Mouse (Mus musculus): ENCODE data around the gene Arhgef15. TPM values are rescaled to one million over a fixed set of nuclear protein-coding genes. Genes with fewer than 3 reads are reported as not detected.

Gene Arhgef15
- polyA plus RNA-seq, 1 experiment from 2014 or later = 6.8 TPM

DNA sequence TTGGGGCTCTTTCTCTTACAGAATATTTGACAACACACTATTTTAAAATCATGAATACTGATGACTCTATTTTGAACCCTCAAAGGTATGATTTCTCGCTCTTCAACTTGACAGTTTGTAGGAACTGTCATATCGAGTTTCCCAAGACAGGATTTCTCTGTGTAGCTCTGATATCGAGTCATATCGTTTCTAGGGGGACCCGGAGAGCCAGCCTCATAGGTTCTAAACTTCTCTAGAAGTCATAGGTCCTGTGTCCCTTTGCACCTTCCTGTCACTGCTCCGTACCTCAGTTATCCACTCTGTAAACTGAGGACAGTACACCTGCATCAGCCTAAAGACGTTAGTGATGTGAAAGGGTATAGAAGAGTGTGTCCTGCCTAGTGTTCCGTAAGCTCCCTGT, 57.5 kb downstream of the Arhgef15 start:
- H3K9ac ChIP-seq (ENCODE audit: low read length) = no peak overlapping the region
- ATAC-seq (ENCODE audit: insufficient read depth, low FRiP score, low TSS enrichment) (no peak), DNase-seq (ENCODE audit: low spot score) (no peak)
- peaks cover 5% of the 10 kb centered on the region for H3K4me1 ChIP-seq (ENCODE audit: control insufficient read depth, insufficient read depth, low read length)
- no peaks in the 10 kb centered on the region for H3K27me3 ChIP-seq (ENCODE audit: control insufficient read depth, insufficient read depth, low read length)
- H3K27ac ChIP-seq (ENCODE audit: low read depth, low read length) = no peak overlapping the region
- H3K4me3 ChIP-seq (ENCODE audit: low read depth, low read length) = no peak overlapping the region; the same call in 1 of the 2 replicates
- no peaks in the 10 kb centered on the region for H3K9me3 ChIP-seq (ENCODE audit: control insufficient read depth, low read length)
- 87% methylated on average over 8 of the region's 8 CpGs for WGBS
- H3K4me2 ChIP-seq (ENCODE audit: low read depth) = no peak overlapping the region
- peaks cover 10% of the 10 kb centered on the region for H3K36me3 ChIP-seq (ENCODE audit: control insufficient read depth, insufficient read depth, low read length)

DNA sequence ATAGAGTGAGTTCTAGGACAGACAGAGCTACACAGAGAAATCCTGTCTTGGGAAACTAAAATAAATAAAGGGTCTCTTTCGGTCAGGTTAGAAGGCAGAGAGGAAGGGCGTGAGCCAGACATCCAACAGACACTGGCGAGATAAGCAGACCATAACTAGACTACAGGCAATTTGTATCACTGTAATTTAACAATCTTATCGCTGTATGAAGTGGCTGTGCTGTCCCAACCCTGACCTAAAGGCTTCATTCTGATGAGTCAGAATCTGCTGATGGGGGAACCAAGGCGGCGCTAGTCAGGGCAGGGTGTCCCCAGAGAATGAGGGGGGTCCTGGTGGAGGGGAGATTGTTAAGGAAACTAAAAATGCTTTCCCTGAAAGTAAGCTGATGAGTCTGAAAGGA, 58.5 kb downstream of the Arhgef15 start:
- Histone ChIP-seq H3K9me3 (ENCODE audit: control insufficient read depth, low read length) (no peaks in the 10 kb centered on the region), H3K36me3 (ENCODE audit: control insufficient read depth, insufficient read depth, low read length) (peaks cover 6% of the 10 kb centered on the region), H3K4me2 (ENCODE audit: low read depth) (no peak overlapping the region), H3K27ac (ENCODE audit: low read depth, low read length) (no peak overlapping the region), H3K9ac (ENCODE audit: low read length) (no peak overlapping the region), H3K27me3 (ENCODE audit: control insufficient read depth, insufficient read depth, low read length) (no peaks in the 10 kb centered on the region), H3K4me3 (ENCODE audit: low read depth, low read length) (no peak overlapping the region), H3K4me1 (ENCODE audit: control insufficient read depth, insufficient read depth, low read length) (peaks cover 5% of the 10 kb centered on the region)
- DNase-seq (ENCODE audit: low spot score) (no peak), ATAC-seq (ENCODE audit: insufficient read depth, low FRiP score, low TSS enrichment) (no peak)
- WGBS = 91% methylated on average over 6 of the region's 6 CpGs

DNA sequence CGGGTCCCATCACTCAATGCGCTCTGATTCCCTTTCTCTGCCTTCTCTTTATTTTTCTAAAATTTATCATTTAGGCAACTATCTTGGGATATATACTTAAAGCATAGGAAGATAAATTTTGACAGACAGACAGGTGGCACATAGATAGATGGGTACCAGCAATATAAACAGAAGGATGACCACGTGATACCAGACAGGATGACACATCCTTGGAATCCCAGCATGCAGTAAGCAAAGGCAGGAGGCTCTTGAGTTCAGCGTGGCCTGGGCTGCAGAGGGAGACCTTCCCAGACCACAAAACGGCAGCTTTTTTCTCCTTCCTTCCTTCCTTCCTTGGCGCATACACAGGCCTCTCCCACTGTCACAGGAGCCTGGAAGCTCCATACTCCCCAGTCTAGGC, 59.4 kb downstream of the Arhgef15 start:
- DNase-seq (ENCODE audit: low spot score) = no peak
- WGBS = 73% methylated on average over 6 of the region's 6 CpGs
- H3K9ac ChIP-seq (ENCODE audit: low read length) = no peak overlapping the region

DNA sequence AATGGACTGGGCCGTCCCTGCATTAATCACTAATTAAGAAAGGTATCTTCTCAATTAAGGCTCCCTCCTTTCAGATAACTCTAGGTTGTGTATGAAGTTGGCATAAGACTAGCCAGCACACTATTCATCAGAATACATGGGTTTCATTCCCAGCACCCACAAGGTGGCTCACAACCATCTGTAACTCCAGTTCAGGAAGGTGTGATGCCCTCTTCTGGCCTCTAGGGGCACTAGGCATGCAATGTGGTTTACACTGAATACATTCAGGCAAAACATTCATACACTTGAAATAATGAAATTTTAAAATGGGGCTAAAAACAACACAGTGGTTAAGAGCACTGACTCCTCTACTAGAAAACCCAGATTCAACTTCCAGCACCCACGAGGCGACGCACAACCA, 60.2 kb downstream of the Arhgef15 start:
- no peaks in the 10 kb centered on the region for H3K27me3 ChIP-seq (ENCODE audit: control insufficient read depth, insufficient read depth, low read length)
- no peaks in the 10 kb centered on the region for H3K36me3 ChIP-seq (ENCODE audit: control insufficient read depth, insufficient read depth, low read length)
- H3K4me2 ChIP-seq (ENCODE audit: low read depth) = no peak overlapping the region
- H3K9ac ChIP-seq (ENCODE audit: low read length) = no peak overlapping the region
- DNase-seq (ENCODE audit: low spot score) (no peak), ATAC-seq (ENCODE audit: insufficient read depth, low FRiP score, low TSS enrichment) (no peak)
- no peak overlapping the region for H3K27ac ChIP-seq (ENCODE audit: low read depth, low read length)
- H3K4me3 ChIP-seq (ENCODE audit: low read depth, low read length) = no peak overlapping the region
- 52% methylated on average over 4 of the region's 4 CpGs for WGBS
- no peaks in the 10 kb centered on the region for H3K4me1 ChIP-seq (ENCODE audit: control insufficient read depth, insufficient read depth, low read length)
- H3K9me3 ChIP-seq (ENCODE audit: control insufficient read depth, low read length) = no peaks in the 10 kb centered on the region

More for the DNA sequence above, 59.4 kb downstream of the Arhgef15 start:
- Histone ChIP-seq H3K9me3 (ENCODE audit: control insufficient read depth, low read length) (no peaks in the 10 kb centered on the region), H3K4me3 (ENCODE audit: low read depth, low read length) (no peak overlapping the region), H3K36me3 (ENCODE audit: control insufficient read depth, insufficient read depth, low read length) (no peaks in the 10 kb centered on the region), H3K27me3 (ENCODE audit: control insufficient read depth, insufficient read depth, low read length) (no peaks in the 10 kb centered on the region), H3K4me2 (ENCODE audit: low read depth) (no peak overlapping the region), H3K27ac (ENCODE audit: low read depth, low read length) (no peak overlapping the region), H3K4me1 (ENCODE audit: control insufficient read depth, insufficient read depth, low read length) (peaks cover 5% of the 10 kb centered on the region)
- no peak for ATAC-seq (ENCODE audit: insufficient read depth, low FRiP score, low TSS enrichment)

DNA sequence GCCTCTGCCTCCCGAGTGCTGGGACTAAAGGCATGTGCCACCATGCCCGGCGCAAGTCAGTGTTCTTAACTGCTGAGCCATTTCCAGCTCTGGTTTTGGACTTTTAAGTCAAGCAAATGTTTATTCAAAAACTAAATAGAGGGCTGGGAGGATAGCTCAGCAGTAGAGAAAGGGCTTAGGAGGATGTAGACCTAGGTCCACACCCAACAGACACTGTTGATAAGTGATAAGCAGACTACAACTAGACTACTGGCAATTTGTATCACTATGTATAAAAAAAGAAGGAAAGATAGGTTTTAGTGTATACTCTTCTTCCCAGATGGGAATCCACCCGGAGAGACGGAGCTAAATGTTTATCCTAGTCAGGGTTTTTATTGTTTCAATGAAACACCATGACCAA, 61.0 kb downstream of the Arhgef15 start:
- H3K9ac ChIP-seq (ENCODE audit: low read length) = no peak overlapping the region
- no peak overlapping the region for H3K27ac ChIP-seq (ENCODE audit: low read depth, low read length)
- H3K36me3 ChIP-seq (ENCODE audit: control insufficient read depth, insufficient read depth, low read length) = no peaks in the 10 kb centered on the region
- H3K4me2 ChIP-seq (ENCODE audit: low read depth) = no peak overlapping the region
- no peaks in the 10 kb centered on the region for H3K27me3 ChIP-seq (ENCODE audit: control insufficient read depth, insufficient read depth, low read length)
- no peaks in the 10 kb centered on the region for H3K4me1 ChIP-seq (ENCODE audit: control insufficient read depth, insufficient read depth, low read length)
- WGBS = 94% methylated on average over 5 of the region's 5 CpGs
- ATAC-seq (ENCODE audit: insufficient read depth, low FRiP score, low TSS enrichment) (no peak), DNase-seq (ENCODE audit: low spot score) (no peak)
- no peak overlapping the region for H3K4me3 ChIP-seq (ENCODE audit: low read depth, low read length)
- H3K9me3 ChIP-seq (ENCODE audit: control insufficient read depth, low read length) = no peaks in the 10 kb centered on the region

DNA sequence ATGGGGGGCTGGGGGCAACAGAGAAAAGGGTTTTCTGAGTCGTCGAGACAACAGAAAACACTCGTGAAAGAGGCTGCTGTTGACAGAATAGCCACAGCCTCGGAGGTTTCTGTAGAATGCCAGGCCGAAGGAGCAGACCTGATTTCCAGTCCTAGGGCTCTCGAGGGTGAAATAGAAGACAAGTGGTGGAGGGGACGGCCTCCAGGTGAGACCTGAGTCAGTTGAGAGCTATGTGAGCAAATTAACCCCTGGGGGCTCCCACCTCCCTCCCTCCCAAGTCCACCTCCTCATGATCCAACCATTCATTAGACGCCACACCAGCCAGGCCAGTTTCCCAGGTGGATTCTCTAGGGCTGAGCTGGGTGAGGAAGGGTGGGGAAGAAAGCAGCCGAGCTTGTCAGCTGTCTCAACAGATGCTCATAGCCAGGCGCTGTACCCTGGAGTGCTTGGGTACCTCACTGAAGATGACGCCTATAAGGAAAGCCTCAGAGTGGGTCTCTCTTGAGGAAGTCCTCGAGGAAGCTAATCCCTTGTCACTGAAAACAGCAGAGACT, 63.3 kb downstream of the Arhgef15 start:
- H3K27ac ChIP-seq (ENCODE audit: low read depth, low read length) = no peak overlapping the region
- WGBS = 81% methylated on average over 12 of the region's 12 CpGs
- H3K4me2 ChIP-seq (ENCODE audit: low read depth) = no peak overlapping the region
- no peak overlapping the region for H3K9ac ChIP-seq (ENCODE audit: low read length)
- DNase-seq (ENCODE audit: low spot score) (no peak), ATAC-seq (ENCODE audit: insufficient read depth, low FRiP score, low TSS enrichment) (no peak)
- H3K36me3 ChIP-seq (ENCODE audit: control insufficient read depth, insufficient read depth, low read length) = no peaks in the 10 kb centered on the region
- no peak overlapping the region for H3K4me3 ChIP-seq (ENCODE audit: low read depth, low read length)
- H3K9me3 ChIP-seq (ENCODE audit: control insufficient read depth, low read length) = no peaks in the 10 kb centered on the region
- no peaks in the 10 kb centered on the region for H3K27me3 ChIP-seq (ENCODE audit: control insufficient read depth, insufficient read depth, low read length)
- H3K4me1 ChIP-seq (ENCODE audit: control insufficient read depth, insufficient read depth, low read length) = no peaks in the 10 kb centered on the region

Small RNA genes within 50 kb of the gene (microRNA-seq; reads per million reads assigned to microRNA genes)
- gene Mir3062 = 4.7 reads per million, percentile 11 among the genes with 10 or more reads in this experiment

Other genes with a start within 250 kb of the Arhgef15 start
- 61.6 and 62.9 TPM in 2 replicates for gene Ndel1, start 85.6 kb downstream of the Arhgef15 start, polyA plus RNA-seq (2014; fragmentation: Nextera tagmentation; extraction: Ambion mirVana)
- 0.08 TPM in 1 of 2 replicates, not detected in the other for gene Rnf222, start 68.9 kb downstream of the Arhgef15 start, polyA plus RNA-seq (2014; fragmentation: Nextera tagmentation; extraction: Ambion mirVana)
- 822 and 906 TPM in 2 replicates for gene Rpl26, start 55.9 kb downstream of the Arhgef15 start, polyA plus RNA-seq (2014; fragmentation: Nextera tagmentation; extraction: Ambion mirVana)
- gene Odf4, start 30.4 kb downstream of the Arhgef15 start, polyA plus RNA-seq (2014; fragmentation: Nextera tagmentation; extraction: Ambion mirVana) = not detected in 2 replicates
- gene Slc25a35, start 10.7 kb upstream of the Arhgef15 start, polyA plus RNA-seq (2014; fragmentation: Nextera tagmentation; extraction: Ambion mirVana) = 1.4 and 2.1 TPM in 2 replicates
- 60.4 and 62.5 TPM in 2 replicates for gene Rangrf, start 17.7 kb upstream of the Arhgef15 start, polyA plus RNA-seq (2014; fragmentation: Nextera tagmentation; extraction: Ambion mirVana)
- gene Pfas, start 51.0 kb upstream of the Arhgef15 start, polyA plus RNA-seq (2014; fragmentation: Nextera tagmentation; extraction: Ambion mirVana) = 30.7 and 34.9 TPM in 2 replicates
- gene Ctc1, start 58.4 kb upstream of the Arhgef15 start, polyA plus RNA-seq (2014; fragmentation: Nextera tagmentation; extraction: Ambion mirVana) = 68.0 and 76.0 TPM in 2 replicates
- gene Aurkb, start 88.2 kb upstream of the Arhgef15 start, polyA plus RNA-seq (2014; fragmentation: Nextera tagmentation; extraction: Ambion mirVana) = 154 and 155 TPM in 2 replicates
- 10.5 and 11.4 TPM in 2 replicates for gene Borcs6, start 102.2 kb upstream of the Arhgef15 start, polyA plus RNA-seq (2014; fragmentation: Nextera tagmentation; extraction: Ambion mirVana)
- 40.8 and 43.5 TPM in 2 replicates for gene Tmem107, start 113.3 kb upstream of the Arhgef15 start, polyA plus RNA-seq (2014; fragmentation: Nextera tagmentation; extraction: Ambion mirVana)
- gene Vamp2, start 131.0 kb upstream of the Arhgef15 start, polyA plus RNA-seq (2014; fragmentation: Nextera tagmentation; extraction: Ambion mirVana) = 112 TPM in 2 replicates
- gene Per1, start 137.7 kb upstream of the Arhgef15 start, polyA plus RNA-seq (2014; fragmentation: Nextera tagmentation; extraction: Ambion mirVana) = 10.7 and 10.9 TPM in 2 replicates
- gene Hes7, start 162.9 kb upstream of the Arhgef15 start, polyA plus RNA-seq (2014; fragmentation: Nextera tagmentation; extraction: Ambion mirVana) = 0.33 TPM in 1 of 2 replicates, not detected in the other
- 0.24 TPM in 1 of 2 replicates, not detected in the other for gene 9130213A22Rik, start 165.1 kb upstream of the Arhgef15 start, polyA plus RNA-seq (2014; fragmentation: Nextera tagmentation; extraction: Ambion mirVana)
- 0.08 and 0.66 TPM in 2 replicates for gene Aloxe3, start 168.4 kb upstream of the Arhgef15 start, polyA plus RNA-seq (2014; fragmentation: Nextera tagmentation; extraction: Ambion mirVana)
- not detected in 2 replicates for gene Alox12b, start 199.5 kb upstream of the Arhgef15 start, polyA plus RNA-seq (2014; fragmentation: Nextera tagmentation; extraction: Ambion mirVana)
- 0.30 TPM in 1 of 2 replicates, not detected in the other for gene Alox8, start 240.4 kb upstream of the Arhgef15 start, polyA plus RNA-seq (2014; fragmentation: Nextera tagmentation; extraction: Ambion mirVana)

Measured in neural tube, embryonic 11.5 days (tissue).